Mouse (Mus musculus) neural tube, embryonic 13.5 days (tissue): ENCODE data around the gene Tnni3k. TPM values are rescaled to one million over a fixed set of nuclear protein-coding genes. Genes with fewer than 3 reads are reported as not detected.

Source experiments
- ATAC-seq: fragments of 200-750 bp; cut with Nextera tagmentation; 2 replicates; pipeline ENCODE4 v1.8.0; 2017; ENCODE audit warnings: low read depth, mild to moderate bottlenecking, moderate TSS enrichment, moderate library complexity
- H3K27ac ChIP-seq: fragments of 300-500 bp; sonication (generic); replicated peaks from 2 replicates; pipeline ENCODE4 v1.5.1; 2015; ENCODE audit warnings: moderate library complexity, mild to moderate bottlenecking, inconsistent platforms
- H3K27me3 ChIP-seq: fragments of 300-500 bp; sonication (generic); 2 replicates; pipeline ENCODE4 v1.6.1; 2015; ENCODE audit warnings: mild to moderate bottlenecking, inconsistent platforms
- H3K36me3 ChIP-seq: fragments of 300-500 bp; sonication (generic); 2 replicates; pipeline ENCODE4 v1.6.1; 2015; ENCODE audit warnings: mild to moderate bottlenecking, inconsistent platforms
- H3K4me1 ChIP-seq: fragments of 300-500 bp; sonication (generic); replicated peaks from 2 replicates; pipeline ENCODE4 v1.6.1; 2015; ENCODE audit warnings: inconsistent platforms
- H3K4me2 ChIP-seq: fragments of 300-500 bp; sonication (generic); 2 replicates; pipeline ENCODE4 v1.6.1; 2015; ENCODE audit warnings: inconsistent platforms, mild to moderate bottlenecking, moderate library complexity
- H3K4me3 ChIP-seq: fragments of 300-500 bp; sonication (generic); 2 replicates; pipeline ENCODE4 v1.5.1; 2015; ENCODE audit warnings: mild to moderate bottlenecking, inconsistent platforms
- H3K9ac ChIP-seq: fragments of 300-500 bp; sonication (generic); 2 replicates; pipeline ENCODE4 v1.6.1; 2015; ENCODE audit warnings: moderate library complexity, mild to moderate bottlenecking, inconsistent platforms
- H3K9me3 ChIP-seq: fragments of 300-500 bp; sonication (generic); 2 replicates; pipeline ENCODE4 v1.6.1; 2016; ENCODE audit warnings: inconsistent platforms
- WGBS: fragments of 180-500 bp; shearing (Covaris S2); methylation state at CpG from one replicate; pipeline ENCODE4 v1.1.7; 2015; 5-methylcytosine and 5-hydroxymethylcytosine counted together
- polyA plus RNA-seq: library from polyadenylated mRNA; unstranded; fragments of >200 nt; fragmentation: Nextera tagmentation; extraction: Ambion mirVana; gene quantifications from 2 replicates; pipeline ENCODE4 v1.2.1, GENCODE M21; 2015

The Tnni3k gene
- not detected in 2 replicates for polyA plus RNA-seq

GRCm38 (mm10) chr3:155055231-155055916 is at the start of gene Tnni3k:
Tnni3k (minus strand) TSS chr3:155055407.
- ATAC-seq = no peak
- no peak within 1 kb of the TSS for H3K9ac ChIP-seq
- H3K36me3 ChIP-seq = no peaks in the 10 kb centered on the region
- H3K27ac ChIP-seq = no peak within 1 kb of the TSS
- H3K4me1 ChIP-seq = no peaks in the 10 kb centered on the region
- no peaks in the 10 kb centered on the region for H3K27me3 ChIP-seq
- no peaks in the 10 kb centered on the region for H3K9me3 ChIP-seq
- no peak within 1 kb of the TSS for H3K4me3 ChIP-seq
- 79% methylated on average over 6 of the region's 6 CpGs for WGBS
- no peak within 1 kb of the TSS for H3K4me2 ChIP-seq

- Histone ChIP-seq H3K4me1 (no peaks in the 10 kb centered on the region), H3K9me3 (no peaks in the 10 kb centered on the region), H3K9ac (no peak overlapping the region), H3K4me3 (no peak overlapping the region), H3K36me3 (no peaks in the 10 kb centered on the region), H3K4me2 (no peak overlapping the region), H3K27ac (no peak overlapping the region), H3K27me3 (no peaks in the 10 kb centered on the region)
- no peak for ATAC-seq
- 76% methylated on average over 1 of the region's 1 CpGs for WGBS
These were observed 44.1 kb upstream of the Tnni3k start for GRCm38 (mm10) chr3:155099266-155099665.

GRCm38 (mm10) chr3:155093116-155093956 is 38.1 kb upstream of the Tnni3k start, which contains the start of the genes Fpgt and Lrriq3:
Fpgt (minus strand) TSS chr3:155093403.
Lrriq3 (plus strand) TSS chr3:155093434.
- under 1% methylated on average over 42 of the region's 47 CpGs for WGBS
- peak within 1 kb of the TSS; percentile 92 for H3K27ac ChIP-seq
- ATAC-seq = peak; percentile 100

GRCm38 (mm10) chr3:155092081-155092480 is 36.9 kb upstream of the Tnni3k start:
- Histone ChIP-seq H3K27ac (no peak overlapping the region), H3K4me2 (peak overlapping the region; percentile 67), H3K9ac (no peak overlapping the region), H3K36me3 (peaks cover 9% of the 10 kb centered on the region), H3K9me3 (no peaks in the 10 kb centered on the region), H3K27me3 (no peaks in the 10 kb centered on the region), H3K4me1 (peaks cover 12% of the 10 kb centered on the region), H3K4me3 (peak overlapping the region; percentile 67)
- ATAC-seq = no peak
- WGBS = 95% methylated on average over 6 of the region's 6 CpGs

More at GRCm38 (mm10) chr3:155093116-155093956, 38.1 kb upstream of the Tnni3k start, which contains the start of the genes Fpgt and Lrriq3:
- H3K9ac ChIP-seq = peak within 1 kb of the TSS; percentile 80
- no peaks in the 10 kb centered on the region for H3K27me3 ChIP-seq
- H3K4me2 ChIP-seq = peak within 1 kb of the TSS; percentile 67
- no peaks in the 10 kb centered on the region; the same call in 1 of the 2 replicates for H3K36me3 ChIP-seq
- peaks cover 12% of the 10 kb centered on the region for H3K4me1 ChIP-seq
- H3K9me3 ChIP-seq = no peaks in the 10 kb centered on the region
- peak within 1 kb of the TSS; percentile 67 for H3K4me3 ChIP-seq

- no peak overlapping the region for H3K9ac ChIP-seq
- H3K9me3 ChIP-seq = no peaks in the 10 kb centered on the region
- ATAC-seq = no peak
- H3K27ac ChIP-seq = no peak overlapping the region
- H3K36me3 ChIP-seq = no peaks in the 10 kb centered on the region
- H3K4me1 ChIP-seq = no peaks in the 10 kb centered on the region
- H3K4me2 ChIP-seq = no peak overlapping the region
- no peak overlapping the region for H3K4me3 ChIP-seq
- H3K27me3 ChIP-seq = no peaks in the 10 kb centered on the region
- 88% methylated on average over 4 of the region's 4 CpGs for WGBS
These were observed 22.7 kb upstream of the Tnni3k start for GRCm38 (mm10) chr3:155077908-155078307.

GRCm38 (mm10) chr3:155059449-155059822 is 4.2 kb upstream of the Tnni3k start:
- no peak overlapping the region for H3K4me3 ChIP-seq
- ATAC-seq = no peak
- H3K9me3 ChIP-seq = no peaks in the 10 kb centered on the region
- H3K27me3 ChIP-seq = no peaks in the 10 kb centered on the region
- no peaks in the 10 kb centered on the region for H3K36me3 ChIP-seq
- no peaks in the 10 kb centered on the region for H3K4me1 ChIP-seq
- no peak overlapping the region for H3K4me2 ChIP-seq
- H3K9ac ChIP-seq = no peak overlapping the region
- H3K27ac ChIP-seq = no peak overlapping the region

GRCm38 (mm10) chr3:155058800-155059448 is 3.7 kb upstream of the Tnni3k start:
- H3K4me1 ChIP-seq = no peaks in the 10 kb centered on the region
- H3K27ac ChIP-seq = no peak overlapping the region
- H3K9me3 ChIP-seq = no peaks in the 10 kb centered on the region
- ATAC-seq = no peak
- H3K4me2 ChIP-seq = no peak overlapping the region
- 82% methylated on average over 6 of the region's 6 CpGs for WGBS
- no peaks in the 10 kb centered on the region for H3K27me3 ChIP-seq
- H3K4me3 ChIP-seq = no peak overlapping the region
- H3K9ac ChIP-seq = no peak overlapping the region
- H3K36me3 ChIP-seq = no peaks in the 10 kb centered on the region

- Histone ChIP-seq H3K27ac (no peak overlapping the region), H3K9me3 (no peaks in the 10 kb centered on the region), H3K4me1 (no peaks in the 10 kb centered on the region), H3K9ac (no peak overlapping the region), H3K4me2 (no peak overlapping the region), H3K27me3 (no peaks in the 10 kb centered on the region), H3K36me3 (no peaks in the 10 kb centered on the region), H3K4me3 (no peak overlapping the region)
- no peak for ATAC-seq
These were observed 2.4 kb upstream of the Tnni3k start for GRCm38 (mm10) chr3:155057566-155057965.

- H3K9me3 ChIP-seq = no peaks in the 10 kb centered on the region
- no peaks in the 10 kb centered on the region for H3K27me3 ChIP-seq
- H3K27ac ChIP-seq = no peak overlapping the region
- H3K4me3 ChIP-seq = no peak overlapping the region
- no peak for ATAC-seq
- H3K4me2 ChIP-seq = no peak overlapping the region
- no peaks in the 10 kb centered on the region for H3K4me1 ChIP-seq
- H3K9ac ChIP-seq = no peak overlapping the region
- no peaks in the 10 kb centered on the region for H3K36me3 ChIP-seq
These were observed 1.4 kb upstream of the Tnni3k start for GRCm38 (mm10) chr3:155056606-155057005.

- no peak overlapping the region for H3K4me2 ChIP-seq
- H3K9me3 ChIP-seq = no peaks in the 10 kb centered on the region
- H3K9ac ChIP-seq = no peak overlapping the region
- no peaks in the 10 kb centered on the region for H3K4me1 ChIP-seq
- H3K27me3 ChIP-seq = no peaks in the 10 kb centered on the region
- 66% methylated on average over 1 of the region's 1 CpGs for WGBS
- no peak for ATAC-seq
- H3K36me3 ChIP-seq = no peaks in the 10 kb centered on the region
- no peak overlapping the region for H3K27ac ChIP-seq
- no peak overlapping the region for H3K4me3 ChIP-seq
These were observed 2.0 kb downstream of the Tnni3k start for GRCm38 (mm10) chr3:155053189-155053588.

- no peak overlapping the region for H3K4me2 ChIP-seq
- H3K4me1 ChIP-seq = no peaks in the 10 kb centered on the region
These were observed 3.2 kb downstream of the Tnni3k start for GRCm38 (mm10) chr3:155052021-155052420.

More at GRCm38 (mm10) chr3:155052021-155052420, 3.2 kb downstream of the Tnni3k start:
- Histone ChIP-seq H3K9me3 (no peaks in the 10 kb centered on the region), H3K27ac (no peak overlapping the region), H3K4me3 (no peak overlapping the region), H3K9ac (no peak overlapping the region), H3K36me3 (no peaks in the 10 kb centered on the region), H3K27me3 (no peaks in the 10 kb centered on the region)
- no peak for ATAC-seq
